Mouse (Mus musculus) left cerebral cortex, postnatal 25 days (tissue): ENCODE measurements around the gene Inpp5a. TPM values are rescaled to one million over a fixed set of nuclear protein-coding genes. Genes with fewer than 3 reads are reported as not detected.

Source experiments
- DNase-seq, 2 experiments: peaks; one replicate each; pipeline ENCODE4 v3.0.0; 2022; ENCODE audit warnings: low spot score in 2 of 2, mixed read lengths in 1 of 2
- intact Hi-C: fragments of 180-260 bp; cut with DNase I; formaldehyde crosslinking; loops from one replicate; pipeline ENCODE4 v1.15.1; 2025
- total RNA-seq, 2 experiments: library from RNA; stranded (reverse); gene quantifications; 2 replicates each; pipeline ENCODE4 v1.2.3; 2021

Inpp5a gene
- total RNA-seq, 2 experiments from 2014 or later: 58.5 to 59.2 TPM

DNA sequence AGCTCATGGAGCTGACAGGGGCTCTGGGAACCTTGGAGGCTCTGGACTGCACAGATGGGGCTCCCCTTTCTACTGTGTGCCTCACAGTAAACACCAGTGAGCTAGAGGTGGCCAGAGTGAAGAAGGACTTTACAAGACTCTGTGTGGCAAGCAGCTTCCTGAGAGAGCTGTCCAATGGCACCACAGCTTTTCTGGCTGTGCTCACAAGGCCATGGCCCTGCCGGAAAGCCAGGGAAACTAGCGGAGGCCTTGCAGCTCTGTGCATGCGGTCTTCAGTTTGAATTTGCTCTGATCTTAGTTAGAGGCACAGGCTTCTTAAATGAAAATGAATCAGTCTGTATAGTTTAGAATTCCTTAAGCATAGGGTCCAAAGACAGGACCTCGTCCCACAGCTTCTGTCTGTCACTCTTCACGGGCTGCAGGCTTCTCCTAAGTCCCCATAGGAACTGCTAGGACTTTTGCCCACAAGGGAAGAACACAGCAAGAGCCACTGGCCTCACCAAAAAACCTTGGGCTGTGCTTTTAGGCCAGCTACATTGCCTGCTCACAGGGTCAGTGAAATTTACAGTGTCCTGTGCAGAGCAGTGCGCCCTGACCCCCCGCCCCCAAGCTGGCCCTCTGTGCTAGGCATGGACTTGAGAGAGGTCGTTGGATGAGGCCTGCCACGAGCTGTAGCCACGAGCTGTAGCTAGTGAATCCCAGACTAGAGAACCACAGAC is 78.4 kb downstream of the Inpp5a start:
- intact Hi-C loops: no loop called here
- no peak for DNase-seq

DNA sequence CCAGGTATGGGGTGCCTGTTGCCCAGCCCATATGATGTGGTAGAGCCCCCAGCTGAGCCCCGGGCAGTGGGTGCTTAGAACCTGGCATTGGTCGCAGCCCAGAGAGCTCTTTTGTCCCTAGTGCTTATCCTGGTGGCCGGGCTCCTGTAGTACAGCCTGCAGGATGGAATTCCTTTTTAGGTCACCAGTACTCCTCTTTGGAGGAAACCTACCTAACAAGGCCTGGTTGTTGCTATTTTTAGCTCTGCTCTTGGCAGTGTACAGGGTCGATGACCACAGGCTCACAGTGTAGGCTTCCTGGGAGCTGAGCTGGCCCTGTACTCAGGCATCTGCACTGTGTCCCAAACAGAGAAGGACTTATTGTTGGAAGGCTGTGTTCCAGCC is 79.0 kb downstream of the Inpp5a start:
- intact Hi-C loops: no loop called here
- DNase-seq: no peak

- DNase-seq: no peak
- intact Hi-C loops: no loop called here
Measured at GRCm38 (mm10) chr7:139468440-139468839, 79.5 kb downstream of the Inpp5a start.

GRCm38 (mm10) chr7:139469457-139469856 is 80.5 kb downstream of the Inpp5a start:
- intact Hi-C loops: no loop called here
- DNase-seq: no peak

GRCm38 (mm10) chr7:139470481-139470880 is 81.6 kb downstream of the Inpp5a start:
- intact Hi-C loops: loop anchor here (10.0 kb wide), 1 partner anchor 346 kb away; no protein-coding TSS in a partner anchor
- no peak for DNase-seq

GRCm38 (mm10) chr7:139472052-139472451 is 83.1 kb downstream of the Inpp5a start:
- DNase-seq: no peak
- intact Hi-C loops: loop anchor here (2.0 to 10.0 kb wide), 2 partner anchors 81 to 347 kb away; no protein-coding TSS in a partner anchor

DNA sequence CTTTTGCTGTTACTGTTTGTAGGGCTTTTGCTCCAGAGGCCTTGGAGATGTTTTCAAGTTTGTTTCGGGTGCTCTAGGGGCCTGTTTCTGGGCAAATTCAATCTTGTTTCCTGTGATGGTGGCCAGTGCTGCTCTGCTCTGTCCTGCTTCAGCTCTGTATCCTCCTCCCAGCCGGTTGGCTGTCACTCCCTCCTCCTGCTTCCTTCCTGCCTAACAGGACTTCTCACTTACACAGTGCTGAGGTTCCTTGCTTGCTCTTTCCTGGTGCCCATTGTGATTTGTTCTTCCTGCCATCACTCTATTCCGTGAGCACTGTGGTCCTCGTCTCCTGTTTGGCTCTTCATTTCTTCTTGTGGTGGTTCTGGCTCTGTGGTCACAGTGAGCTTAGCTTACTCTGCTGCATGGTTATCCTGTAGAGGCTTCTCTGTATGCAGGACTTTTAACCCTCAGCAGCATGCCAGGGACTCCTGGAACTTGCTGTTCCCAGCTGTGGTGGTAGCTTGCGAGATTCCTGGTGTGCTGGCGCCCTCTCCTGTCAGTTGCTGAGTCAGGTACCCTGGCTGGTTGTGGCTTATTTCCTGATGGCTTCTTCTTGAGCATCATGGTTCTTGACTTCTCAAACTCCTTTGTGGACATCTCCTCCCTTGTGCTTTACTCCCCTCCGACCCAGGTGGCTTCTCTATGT is 84.1 kb downstream of the Inpp5a start:
- intact Hi-C loops: loop anchor here (1.0 to 10.0 kb wide), 4 partner anchors 82 to 348 kb away; no protein-coding TSS in a partner anchor

GRCm38 (mm10) chr7:139475896-139476295 is 87.0 kb downstream of the Inpp5a start:
- DNase-seq: peak; percentile 31 to 51
- intact Hi-C loops: loop anchor here (10.0 kb wide), 1 partner anchor 351 kb away; no protein-coding TSS in a partner anchor

More for the DNA sequence above, 84.1 kb downstream of the Inpp5a start:
- peak; percentile 78 to 91 for DNase-seq

DNA sequence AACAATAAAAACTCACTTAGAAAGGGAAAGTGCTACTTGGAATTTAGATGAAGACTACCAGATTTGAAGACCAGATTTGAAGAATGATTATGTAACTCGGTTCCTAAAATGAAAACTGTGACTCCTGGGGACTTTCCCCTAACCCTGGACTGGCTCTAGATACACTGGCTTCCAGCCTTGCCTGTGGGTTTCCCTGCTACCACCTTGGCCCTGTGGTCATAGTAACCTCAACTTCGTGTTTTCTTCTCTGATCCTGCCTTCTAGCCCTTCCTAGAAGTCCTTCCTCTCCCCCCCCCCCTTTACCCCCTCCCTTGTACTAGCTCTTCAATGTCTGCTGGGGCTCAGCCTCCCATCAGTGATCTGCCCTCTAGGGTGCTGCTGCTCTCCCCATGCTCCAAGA is 87.8 kb downstream of the Inpp5a start:
- DNase-seq: no peak
- intact Hi-C loops: loop anchor here (10.0 kb wide), 1 partner anchor 352 kb away; no protein-coding TSS in a partner anchor

- intact Hi-C loops: loop anchor here (10.0 kb wide), 1 partner anchor 353 kb away; no protein-coding TSS in a partner anchor
- DNase-seq: no peak
Measured at GRCm38 (mm10) chr7:139477748-139478147, 88.8 kb downstream of the Inpp5a start.

DNA sequence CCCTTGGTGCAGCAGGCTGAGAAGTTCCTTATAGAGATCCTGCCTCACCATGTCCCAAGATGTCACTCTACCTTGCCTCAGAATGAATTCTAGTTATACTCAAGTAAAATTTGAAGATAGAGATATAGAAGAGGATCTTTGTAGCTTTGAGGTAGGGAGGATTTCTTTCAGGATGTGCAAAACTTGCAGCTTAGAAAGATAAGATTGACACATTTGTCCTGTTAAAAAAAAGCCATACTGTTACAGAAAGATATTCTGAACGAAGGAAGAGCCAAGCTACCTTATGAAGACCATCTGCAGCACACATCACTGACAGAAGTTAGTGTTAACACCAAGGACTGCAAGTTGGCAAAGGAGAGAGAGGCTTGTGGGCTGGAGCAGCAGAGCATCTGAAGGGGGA is 90.2 kb downstream of the Inpp5a start:
- no peak for DNase-seq
- intact Hi-C loops: loop anchor here (10.0 kb wide), 1 partner anchor 354 kb away; no protein-coding TSS in a partner anchor

DNA sequence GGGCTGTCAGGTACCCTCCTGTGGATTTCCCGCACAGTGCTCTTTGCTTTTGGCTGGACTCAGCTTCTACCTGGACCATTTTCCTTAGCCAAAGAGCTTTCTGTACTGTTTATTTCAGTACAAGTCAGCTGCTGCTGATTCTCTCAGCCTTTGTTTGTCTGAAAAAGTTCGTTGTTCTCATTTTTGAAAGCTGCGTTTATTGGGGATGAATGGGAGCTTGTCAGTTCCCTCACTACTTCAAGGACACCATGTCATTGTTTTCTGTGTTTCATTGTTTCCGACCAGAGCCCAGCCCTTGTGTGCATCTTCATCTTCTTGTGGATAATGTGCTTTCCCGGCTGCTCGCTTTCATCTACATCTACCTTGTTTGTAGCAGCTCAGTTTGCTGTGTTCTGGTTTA is 90.7 kb downstream of the Inpp5a start:
- DNase-seq: no peak
- intact Hi-C loops: loop anchor here (10.0 kb wide), 1 partner anchor 355 kb away; no protein-coding TSS in a partner anchor

- peak; percentile 60 to 75 for DNase-seq
- intact Hi-C loops: no loop called here
Measured at GRCm38 (mm10) chr7:139484206-139484955, 95.5 kb downstream of the Inpp5a start.

- intact Hi-C loops: loop anchor here (5.0 kb wide), 1 partner anchor 93 kb away; the partner anchor contains the start of gene Nkx6-2
Measured at GRCm38 (mm10) chr7:139489721-139490211, 100.9 kb downstream of the Inpp5a start.

DNA sequence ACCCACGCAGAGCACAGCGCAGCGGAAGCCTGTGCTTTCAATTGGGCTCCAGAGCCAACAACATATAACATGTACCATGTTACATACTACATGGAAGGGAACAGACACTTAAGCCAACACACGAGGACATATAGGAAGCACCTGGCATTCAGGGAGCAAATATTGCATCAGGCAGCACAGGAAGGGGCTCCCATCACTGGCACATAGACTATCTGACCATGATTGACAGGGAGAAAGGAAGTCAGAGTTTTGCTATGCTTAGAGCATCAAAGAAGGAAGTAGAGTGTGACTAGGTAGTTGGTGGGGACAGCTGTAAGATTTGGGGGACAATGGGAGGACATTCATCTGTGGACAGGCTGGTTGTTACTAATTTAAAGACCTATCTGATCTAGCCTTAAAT is 103.4 kb downstream of the Inpp5a start:
- DNase-seq: no peak
- intact Hi-C loops: loop anchor here (5.0 kb wide), 1 partner anchor 90 kb away; the partner anchor contains the start of gene Nkx6-2

More at GRCm38 (mm10) chr7:139489721-139490211, 100.9 kb downstream of the Inpp5a start:
- DNase-seq: no peak

- no peak for DNase-seq
- intact Hi-C loops: loop anchor here (5.0 kb wide), 1 partner anchor 89 kb away; the partner anchor contains the start of gene Nkx6-2
Measured at GRCm38 (mm10) chr7:139492946-139493345, 104.0 kb downstream of the Inpp5a start.

DNA sequence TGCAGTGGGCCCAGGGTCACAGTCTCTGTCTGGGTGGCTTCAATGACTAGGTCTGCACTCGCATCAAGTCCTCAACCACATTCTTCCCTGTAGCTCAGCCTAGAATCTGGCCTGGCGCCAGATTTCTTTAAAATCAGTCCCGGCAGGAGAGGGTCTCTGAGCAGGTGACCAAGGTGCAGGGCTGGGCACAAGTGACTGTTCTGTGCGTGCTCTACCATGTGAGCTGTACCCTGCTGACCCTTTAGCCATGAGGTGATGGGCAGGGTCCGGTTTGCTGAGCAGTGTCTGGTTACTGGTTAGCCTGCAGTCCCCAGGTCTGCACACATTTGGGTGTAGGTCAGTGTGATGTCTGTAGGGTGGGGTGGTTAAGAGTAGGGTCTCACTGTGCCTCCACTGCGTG is 106.9 kb downstream of the Inpp5a start:
- intact Hi-C loops: no loop called here
- no peak for DNase-seq

DNA sequence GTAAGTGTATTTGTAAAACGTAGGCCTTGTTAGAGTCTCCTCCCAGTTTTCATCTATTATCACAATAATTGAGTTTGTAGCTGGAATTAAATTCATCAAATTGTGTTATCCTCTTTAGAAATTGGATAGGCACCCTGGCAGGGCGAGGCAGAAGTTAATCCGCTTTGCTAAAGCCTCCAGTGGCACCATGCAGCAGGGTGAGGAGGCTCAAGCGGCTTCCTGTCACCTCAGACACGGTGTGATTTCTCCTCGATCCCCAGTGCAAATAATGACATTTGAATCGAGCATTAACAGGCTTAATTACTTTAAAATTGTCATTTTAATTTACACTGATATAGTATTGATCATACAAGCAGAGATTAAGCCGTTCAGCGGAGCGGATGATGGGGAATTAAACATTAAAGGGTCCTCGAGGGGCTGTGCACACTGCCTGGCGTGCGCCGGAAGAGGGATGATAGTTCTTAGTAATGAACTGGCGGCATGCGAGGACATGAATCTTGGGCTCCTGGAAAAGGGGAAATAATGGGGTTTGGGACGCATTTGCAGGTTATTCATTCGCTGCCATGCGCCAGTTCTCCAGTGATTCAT is 109.2 kb downstream of the Inpp5a start:
- intact Hi-C loops: no loop called here
- DNase-seq: no peak

DNA sequence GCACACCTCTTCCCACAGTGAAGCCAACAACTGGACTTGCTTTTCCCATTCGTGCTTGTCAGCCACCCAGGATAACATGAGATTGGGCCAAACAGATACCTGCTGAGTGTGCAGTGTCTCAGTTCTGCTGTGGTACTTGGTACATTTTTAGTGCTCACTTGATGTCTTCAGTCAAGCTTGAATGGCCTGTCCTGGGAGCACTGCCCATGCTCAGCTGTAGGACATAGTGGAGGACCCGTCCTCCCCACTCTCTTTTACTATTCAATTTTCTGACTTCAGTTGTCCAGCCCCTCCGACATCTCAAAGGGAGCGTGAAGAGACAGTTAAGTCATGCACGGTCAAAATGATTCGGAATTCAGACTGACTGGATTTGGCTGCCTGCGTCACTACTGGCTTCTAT is 115.2 kb downstream of the Inpp5a start:
- intact Hi-C loops: no loop called here
- DNase-seq: no peak
